Mouse (Mus musculus): ENCODE results near the gene Tctex1d4.

DNA sequence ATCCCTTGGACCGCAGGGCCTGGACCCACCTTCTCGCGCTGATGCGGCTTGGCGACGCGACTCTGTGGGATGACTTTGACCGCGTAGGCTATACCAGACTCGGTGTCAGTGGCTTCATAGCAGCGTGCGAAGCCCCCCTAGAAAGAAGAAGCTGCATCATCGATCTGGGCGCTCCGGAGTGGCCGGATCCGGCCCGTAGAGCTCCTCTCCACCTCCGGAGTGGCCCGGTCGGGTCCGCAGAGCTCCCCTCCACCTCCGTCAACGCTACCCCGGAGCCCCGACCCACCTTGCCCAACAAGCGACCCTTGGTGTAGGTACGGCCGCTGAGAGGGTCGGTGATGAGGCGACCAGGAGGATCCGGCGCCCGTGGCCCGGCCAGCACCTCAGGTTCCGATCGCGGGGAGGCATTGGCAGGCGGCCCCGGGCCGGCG is 6.8 kb downstream of the Tctex1d4 start:
- TF ChIP-seq POLR2A (IDR thresholded peaks at IDR 0.05; ENCODE audit: insufficient read depth, low read depth, low read length) (no peak), EP300 (IDR thresholded peaks at IDR 0.05; ENCODE audit: insufficient read depth, low read depth, low read length) (no peak)

Measured in heart, adult 2 months (tissue).